Mouse (Mus musculus) heart, embryonic 10.5 days (tissue): ENCODE measurements around the gene Kdelc1. TPM values are rescaled to one million over a fixed set of nuclear protein-coding genes. Genes with fewer than 3 reads are reported as not detected.

Source experiments
- polyA plus RNA-seq: library from polyadenylated mRNA; unstranded; fragments of >200 nt; fragmentation: Nextera tagmentation; extraction: Ambion mirVana; gene quantifications from 2 replicates; pipeline ENCODE4 v1.2.1, GENCODE M21; 2016

Kdelc1 gene
- polyA plus RNA-seq, 1 experiment from 2014 or later, result 59.0 TPM

Other genes starting within 250 kb of the Kdelc1 start
- gene Tpp2, start 185.2 kb downstream of the Kdelc1 start, polyA plus RNA-seq, result 57.6 and 63.8 TPM in 2 replicates
- gene Mettl21c, start 98.8 kb downstream of the Kdelc1 start, polyA plus RNA-seq, result 0.15 and 0.23 TPM in 2 replicates
- 0.02 and 0.05 TPM in 2 replicates for gene Gm8251, start 56.9 kb downstream of the Kdelc1 start, polyA plus RNA-seq
- gene Tex30, start 16.4 kb downstream of the Kdelc1 start, polyA plus RNA-seq, result 80.2 and 106 TPM in 2 replicates
- 15.2 and 16.1 TPM in 2 replicates for gene Bivm, start 149 bp upstream of the Kdelc1 start, polyA plus RNA-seq
- 14.4 and 15.0 TPM in 2 replicates for gene Ercc5, start 28.9 kb upstream of the Kdelc1 start, polyA plus RNA-seq
- not detected in 2 replicates for gene Mettl21e, start 100.2 kb upstream of the Kdelc1 start, polyA plus RNA-seq